Mouse (Mus musculus) testis, adult 2 months (tissue): ENCODE results near the gene Ric8b. TPM values are rescaled to one million over a fixed set of nuclear protein-coding genes. Genes with fewer than 3 reads are reported as not detected.

Experiments
- H3K27ac ChIP-seq: fragments of 200-500 bp; 2 replicates; pipeline ENCODE4 v1.5.1; 2012; ENCODE audit warnings: low read depth, low read length; ENCODE audit not compliant: control insufficient read depth, insufficient read depth
- H3K27me3 ChIP-seq: fragments of 200-500 bp; 2 replicates; pipeline ENCODE4 v1.6.1; 2012; ENCODE audit warnings: mild to moderate bottlenecking, low read length, moderate library complexity; ENCODE audit not compliant: control insufficient read depth, insufficient read depth
- H3K36me3 ChIP-seq: fragments of 200-500 bp; 2 replicates; pipeline ENCODE4 v1.6.1; 2012; ENCODE audit warnings: mild to moderate bottlenecking, low read length; ENCODE audit not compliant: control insufficient read depth, insufficient read depth
- H3K4me1 ChIP-seq: fragments of 200-500 bp; 2 replicates; pipeline ENCODE4 v1.6.1; 2012; ENCODE audit warnings: low read length; ENCODE audit not compliant: control insufficient read depth, insufficient read depth
- H3K4me3 ChIP-seq: fragments of 200-500 bp; 2 replicates; pipeline ENCODE4 v1.5.1; 2012; ENCODE audit warnings: low read depth, mild to moderate bottlenecking, low read length, moderate library complexity, mixed read lengths; ENCODE audit not compliant: control insufficient read depth
- CTCF ChIP-seq: fragments of 200-500 bp; IDR thresholded peaks from 2 replicates; pipeline ENCODE4 v1.5.1; 2012; ENCODE audit warnings: low read depth, mild to moderate bottlenecking, inconsistent platforms, low read length, moderate library complexity; ENCODE audit not compliant: control insufficient read depth, insufficient read depth, insufficient replicate concordance
- POLR2A ChIP-seq: fragments of 200-500 bp; IDR thresholded peaks from 2 replicates; pipeline ENCODE4 v1.6.1; 2012; ENCODE audit warnings: low read depth, mild to moderate bottlenecking, inconsistent platforms, low read length, moderate library complexity; ENCODE audit not compliant: control insufficient read depth
- polyA plus RNA-seq: library from polyadenylated mRNA; depleted of rRNA; stranded (reverse); fragments of >200 nt; gene quantifications from 2 replicates; pipeline ENCODE4 v1.2.3, GENCODE M21; 2012

Gene Ric8b
- polyA plus RNA-seq, 1 experiment = 3.4 TPM

DNA sequence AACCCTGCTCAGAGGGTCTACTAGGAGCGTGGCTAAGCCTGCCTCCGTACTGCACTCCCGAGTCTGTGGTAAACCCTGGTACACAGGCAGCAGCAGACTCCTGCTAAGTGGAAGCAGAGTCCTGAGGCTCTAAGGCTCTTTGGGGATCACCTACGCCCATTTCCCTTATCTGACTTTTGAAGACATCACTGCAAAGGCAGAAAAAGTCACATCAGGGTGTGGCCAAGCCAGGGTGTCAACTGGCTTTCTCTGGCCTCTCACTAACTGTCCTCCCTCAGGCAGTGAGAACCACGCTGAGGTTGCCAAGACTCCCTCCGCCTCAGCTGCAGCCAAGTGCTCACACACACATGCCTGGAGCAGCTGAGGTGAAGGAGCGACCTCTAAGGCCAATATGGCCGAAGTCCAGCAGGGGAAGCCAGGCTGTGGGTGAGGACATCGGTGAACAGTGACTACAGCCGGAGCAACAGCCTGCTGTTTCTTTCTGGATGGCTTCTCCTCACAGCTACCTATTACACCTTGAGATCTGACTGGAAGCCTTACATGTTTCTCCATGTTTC lies 110.3 kb downstream of the Ric8b start:
- no peak for TF ChIP-seq CTCF
- no peak for TF ChIP-seq POLR2A
- H3K27me3 ChIP-seq = no peaks in the 10 kb centered on the region
- no peak overlapping the region for H3K27ac ChIP-seq

DNA sequence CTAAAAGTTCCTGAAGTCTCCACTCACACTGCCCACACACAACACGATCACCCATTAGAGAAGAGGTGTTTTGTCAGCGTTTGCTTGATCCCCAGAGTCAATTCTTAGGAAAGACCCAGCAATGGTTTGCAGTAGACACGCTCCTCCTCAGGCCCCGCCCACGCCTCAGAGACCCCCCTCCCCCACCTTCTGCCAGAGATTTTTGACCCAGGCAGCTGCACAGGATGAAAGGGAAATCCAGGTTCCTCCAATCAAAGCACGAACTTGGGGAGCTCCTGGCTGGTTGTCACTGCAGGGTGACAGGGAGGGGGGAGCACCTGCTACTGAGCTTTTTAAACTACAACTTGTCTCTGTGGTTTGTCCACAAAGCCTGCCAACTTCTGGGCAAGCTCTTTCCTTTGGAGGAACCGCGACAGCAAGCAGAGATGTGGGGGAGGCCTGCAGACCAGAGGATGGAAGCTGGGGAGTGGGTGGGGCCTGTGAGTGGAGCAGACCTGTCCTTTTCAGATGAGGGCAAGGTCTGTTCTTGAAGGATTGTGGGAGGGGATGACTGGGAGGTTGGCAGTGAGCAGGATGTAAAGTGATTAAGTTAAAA lies 117.8 kb downstream of the Ric8b start:
- TF ChIP-seq POLR2A (no peak), CTCF (no peak)
- no peak overlapping the region for H3K4me3 ChIP-seq

More for the DNA sequence above, 110.3 kb downstream of the Ric8b start:
- H3K4me1 ChIP-seq = no peaks in the 10 kb centered on the region
- no peaks in the 10 kb centered on the region for H3K36me3 ChIP-seq
- H3K4me3 ChIP-seq = no peak overlapping the region

DNA sequence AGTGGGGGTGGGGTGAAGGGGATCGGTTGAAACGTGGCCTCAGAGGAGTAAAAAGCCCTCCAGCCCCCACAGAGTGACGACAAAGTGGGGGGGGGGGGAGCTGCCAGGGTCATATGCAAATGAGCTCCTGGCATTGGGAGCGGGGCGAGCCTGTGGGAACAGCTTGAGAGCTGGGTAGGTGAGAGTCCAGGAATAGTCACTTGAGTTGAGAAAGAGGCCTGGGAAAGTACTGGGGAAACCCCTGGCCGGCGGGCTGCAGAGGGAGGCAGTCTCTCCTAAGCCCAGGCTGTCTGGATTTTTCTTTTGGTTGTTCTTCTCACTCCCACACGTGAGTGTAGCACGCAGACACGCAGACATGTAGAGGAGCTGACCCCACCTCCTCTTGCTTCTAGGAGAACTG lies 120.7 kb downstream of the Ric8b start:
- H3K4me3 ChIP-seq = no peak overlapping the region
- H3K36me3 ChIP-seq = no peaks in the 10 kb centered on the region
- H3K27ac ChIP-seq = no peak overlapping the region
- H3K4me1 ChIP-seq = peaks cover 11% of the 10 kb centered on the region
- TF ChIP-seq CTCF (no peak), POLR2A (no peak)
- H3K27me3 ChIP-seq = no peaks in the 10 kb centered on the region

More for the DNA sequence above, 117.8 kb downstream of the Ric8b start:
- H3K36me3 ChIP-seq = no peaks in the 10 kb centered on the region
- H3K27me3 ChIP-seq = no peaks in the 10 kb centered on the region
- H3K4me1 ChIP-seq = peaks cover 11% of the 10 kb centered on the region
- H3K27ac ChIP-seq = no peak overlapping the region

DNA sequence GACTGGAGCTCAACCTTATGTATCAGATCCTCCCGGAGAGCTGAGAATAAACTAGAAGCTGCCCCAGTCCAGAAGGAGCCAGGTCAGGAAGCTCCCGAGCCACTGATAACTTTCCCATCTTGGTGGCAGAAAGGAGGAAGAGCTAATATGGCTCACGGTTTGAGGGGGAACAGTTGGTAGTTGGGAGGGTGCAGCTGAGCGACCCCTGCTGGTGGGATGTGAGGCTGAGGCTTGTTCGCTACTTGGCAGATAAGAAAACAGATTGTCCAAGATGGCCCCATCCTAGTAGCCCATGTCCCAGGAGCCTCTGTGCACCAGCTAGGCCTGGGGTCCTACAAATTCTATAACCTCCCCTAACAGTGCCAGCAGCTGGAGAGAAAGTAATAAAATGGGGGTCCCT lies 121.4 kb downstream of the Ric8b start:
- H3K27me3 ChIP-seq = no peaks in the 10 kb centered on the region
- H3K4me1 ChIP-seq = peaks cover 11% of the 10 kb centered on the region
- H3K27ac ChIP-seq = no peak overlapping the region
- H3K4me3 ChIP-seq = no peak overlapping the region
- no peaks in the 10 kb centered on the region for H3K36me3 ChIP-seq
- TF ChIP-seq POLR2A (no peak), CTCF (peak; percentile 53; the same call in 1 of the 2 replicates)

DNA sequence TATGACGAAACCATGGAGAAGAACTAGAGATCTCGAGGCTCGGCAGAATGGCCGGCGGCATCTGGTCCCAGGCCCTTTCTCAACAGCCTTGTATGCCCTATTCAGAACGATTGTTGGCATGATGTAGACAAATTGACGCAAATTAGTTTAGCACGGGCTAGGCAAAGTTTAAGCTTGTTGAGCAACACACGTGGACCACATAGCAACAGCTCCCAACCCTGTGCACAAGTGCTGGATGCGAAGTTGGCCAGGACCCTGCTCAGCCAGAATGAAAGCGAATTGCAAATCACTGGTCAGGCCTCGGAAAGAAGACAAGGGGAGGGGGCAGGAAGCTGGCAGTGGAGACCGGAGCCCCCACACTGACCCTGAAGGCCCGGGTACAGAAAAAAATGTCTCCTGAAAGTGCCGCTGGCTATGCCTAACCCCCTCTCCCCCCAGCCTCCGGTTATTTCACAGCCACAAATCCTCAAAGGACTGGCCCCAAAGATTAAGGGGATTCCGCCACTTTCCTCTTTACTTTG lies 126.8 kb downstream of the Ric8b start:
- Histone ChIP-seq H3K36me3 (no peaks in the 10 kb centered on the region), H3K27ac (no peak overlapping the region), H3K4me1 (peaks cover 7% of the 10 kb centered on the region), H3K4me3 (peak overlapping the region; percentile 48), H3K27me3 (no peaks in the 10 kb centered on the region)
- TF ChIP-seq CTCF (no peak), POLR2A (no peak)

DNA sequence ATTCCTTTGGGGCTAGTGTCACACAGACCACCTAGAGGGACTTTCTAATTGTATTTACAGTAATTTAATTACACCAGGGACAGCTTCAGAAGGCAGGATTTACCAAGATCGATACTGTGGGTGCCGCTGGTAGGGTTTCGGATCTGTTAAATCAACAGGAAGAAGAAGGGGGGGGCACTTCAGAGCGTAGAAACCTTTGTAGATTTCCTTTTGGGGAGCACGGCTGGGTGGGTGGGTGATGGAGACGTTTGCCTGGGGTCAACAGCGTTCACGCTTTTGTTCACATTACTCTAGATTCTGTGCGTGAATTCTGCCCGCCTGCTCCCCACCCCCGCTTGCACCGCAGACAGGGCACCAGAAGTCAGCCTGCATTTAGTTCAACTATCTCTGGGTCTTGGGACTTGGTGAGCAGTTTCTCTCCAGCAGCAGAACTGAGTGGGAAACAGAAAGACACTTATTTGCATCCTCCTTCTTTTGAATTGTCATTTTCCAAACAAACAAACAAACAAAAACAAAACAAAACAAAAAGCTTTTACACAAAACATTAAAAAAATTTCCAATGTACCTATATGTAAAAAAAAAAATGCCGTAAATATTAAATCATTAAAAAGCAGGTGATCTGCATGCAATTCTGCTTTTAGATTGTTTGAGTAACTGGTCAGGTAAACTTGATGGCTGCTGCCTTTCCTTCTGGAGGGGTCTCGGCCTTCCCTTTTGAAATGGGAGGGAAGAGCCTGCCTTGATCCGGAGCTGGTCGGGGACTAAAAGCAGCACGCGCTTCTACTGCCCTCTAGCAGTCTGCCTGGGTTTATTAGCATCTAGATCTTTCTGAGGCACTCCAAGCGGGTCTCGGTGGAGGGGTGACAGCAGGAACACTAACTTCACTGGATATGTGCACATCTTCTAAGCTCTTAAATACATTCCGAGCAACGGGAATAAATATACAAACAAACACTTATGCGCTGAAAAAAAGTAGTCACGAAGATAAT lies 127.6 kb downstream of the Ric8b start:
- peaks cover 7% of the 10 kb centered on the region for H3K4me1 ChIP-seq
- H3K27me3 ChIP-seq = no peaks in the 10 kb centered on the region
- no peaks in the 10 kb centered on the region for H3K36me3 ChIP-seq
- H3K27ac ChIP-seq = no peak overlapping the region
- no peak overlapping the region for H3K4me3 ChIP-seq
- peak; percentile 57; the same call in 1 of the 2 replicates for TF ChIP-seq CTCF
- no peak for TF ChIP-seq POLR2A

DNA sequence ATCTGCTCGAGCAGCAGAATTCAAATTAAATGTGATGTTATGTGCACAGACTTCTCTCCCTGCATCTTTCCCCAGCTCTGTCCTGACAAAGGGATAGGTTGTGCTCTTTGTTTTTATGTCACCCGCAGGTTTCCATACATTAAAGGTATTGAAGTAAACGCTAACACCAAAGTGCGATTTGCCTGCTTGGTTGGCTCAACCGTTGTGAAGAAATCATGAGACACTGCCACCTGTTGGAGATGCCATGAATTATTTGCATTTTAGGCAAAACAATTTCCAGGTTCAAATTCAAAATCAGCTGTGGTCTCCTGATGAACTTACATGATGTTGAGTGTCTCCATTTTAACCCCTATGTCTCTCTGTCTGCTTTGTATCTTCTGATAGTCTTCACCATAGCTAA lies 129.2 kb downstream of the Ric8b start:
- H3K4me1 ChIP-seq = peaks cover 7% of the 10 kb centered on the region
- no peak overlapping the region for H3K4me3 ChIP-seq
- H3K36me3 ChIP-seq = no peaks in the 10 kb centered on the region
- TF ChIP-seq POLR2A = no peak
- peak; percentile 24; the same call in 1 of the 2 replicates for TF ChIP-seq CTCF
- H3K27me3 ChIP-seq = no peaks in the 10 kb centered on the region
- H3K27ac ChIP-seq = no peak overlapping the region
